Mouse (Mus musculus): Measurements from ENCODE around the gene Dhx35. TPM values are rescaled to one million over a fixed set of nuclear protein-coding genes. Genes with fewer than 3 reads are reported as not detected.
A peak's percentile ranks its signal among the peaks of the same experiment; 100 is the strongest.

Dhx35 gene
- polyA plus RNA-seq, 1 experiment from 2014 or later = 13.4 TPM

GRCm38 (mm10) chr2:158767742-158768339 lies 26.8 kb upstream of the Dhx35 start, which contains the start of gene Fam83d:
Gene Fam83d, plus strand, starts transcription at chr2:158768093.
- ATAC-seq (replicated peaks; ENCODE audit: low FRiP score, low read depth) (peak; percentile 97), DNase-seq (ENCODE audit: low spot score) (peak; percentile 99)
- under 1% methylated on average over 48 of the region's 48 CpGs for WGBS

GRCm38 (mm10) chr2:158768350-158768749 lies 26.3 kb upstream of the Dhx35 start:
- peak overlapping the region; percentile 64 for H3K4me3 ChIP-seq (replicated peaks; ENCODE audit: low read depth, low read length)
- peaks cover 36% of the 10 kb centered on the region for H3K4me1 ChIP-seq (replicated peaks; ENCODE audit: insufficient read depth, low read length)
- H3K27me3 ChIP-seq (ENCODE audit: insufficient read depth, low read length) = no peaks in the 10 kb centered on the region
- H3K4me2 ChIP-seq (ENCODE audit: low read length) = peak overlapping the region; percentile 77
- DNase-seq (ENCODE audit: low spot score) = peak; percentile 43
- H3K9me3 ChIP-seq (replicated peaks; ENCODE audit: low read length) = no peaks in the 10 kb centered on the region
- TF ChIP-seq CTCF (IDR thresholded peaks at IDR 0.05; ENCODE audit: low read depth) = no peak
- no peak overlapping the region for H3K27ac ChIP-seq
- no peaks in the 10 kb centered on the region for H3K36me3 ChIP-seq (ENCODE audit: insufficient read depth, low read length)
- no peak; the same call in 1 of the 2 replicates for ATAC-seq (replicated peaks; ENCODE audit: low FRiP score, low read depth)
- WGBS = under 1% methylated on average over 37 of the region's 37 CpGs
- peak overlapping the region; percentile 41 for H3K9ac ChIP-seq (ENCODE audit: low read depth, low read length)

More at GRCm38 (mm10) chr2:158767742-158768339, 26.8 kb upstream of the Dhx35 start, which contains the start of gene Fam83d:
- Histone ChIP-seq H3K4me3 (replicated peaks; ENCODE audit: low read depth, low read length) (peak within 1 kb of the TSS; percentile 64), H3K27me3 (ENCODE audit: insufficient read depth, low read length) (no peaks in the 10 kb centered on the region), H3K4me2 (ENCODE audit: low read length) (peak within 1 kb of the TSS; percentile 77), H3K9me3 (replicated peaks; ENCODE audit: low read length) (no peaks in the 10 kb centered on the region), H3K27ac (no peak within 1 kb of the TSS), H3K36me3 (ENCODE audit: insufficient read depth, low read length) (no peaks in the 10 kb centered on the region), H3K4me1 (replicated peaks; ENCODE audit: insufficient read depth, low read length) (peaks cover 36% of the 10 kb centered on the region), H3K9ac (ENCODE audit: low read depth, low read length) (peak within 1 kb of the TSS; percentile 41)
- peak; percentile 87 for TF ChIP-seq CTCF (IDR thresholded peaks at IDR 0.05; ENCODE audit: low read depth)

GRCm38 (mm10) chr2:158768771-158769170 lies 25.8 kb upstream of the Dhx35 start:
- Histone ChIP-seq H3K9me3 (replicated peaks; ENCODE audit: low read length) (no peaks in the 10 kb centered on the region), H3K9ac (ENCODE audit: low read depth, low read length) (no peak overlapping the region), H3K4me3 (replicated peaks; ENCODE audit: low read depth, low read length) (peak overlapping the region; percentile 64), H3K27ac (no peak overlapping the region), H3K4me2 (ENCODE audit: low read length) (peak overlapping the region; percentile 77), H3K4me1 (replicated peaks; ENCODE audit: insufficient read depth, low read length) (peaks cover 36% of the 10 kb centered on the region), H3K36me3 (ENCODE audit: insufficient read depth, low read length) (no peaks in the 10 kb centered on the region), H3K27me3 (ENCODE audit: insufficient read depth, low read length) (no peaks in the 10 kb centered on the region)
- DNase-seq (ENCODE audit: low spot score) = no peak
- no peak for ATAC-seq (replicated peaks; ENCODE audit: low FRiP score, low read depth)
- TF ChIP-seq CTCF (IDR thresholded peaks at IDR 0.05; ENCODE audit: low read depth) = no peak
- 8% methylated on average over 5 of the region's 5 CpGs for WGBS

GRCm38 (mm10) chr2:158770126-158770757 lies 24.4 kb upstream of the Dhx35 start:
- Histone ChIP-seq H3K9ac (ENCODE audit: low read depth, low read length) (peak overlapping the region; percentile 27; the same call in 1 of the 2 replicates), H3K4me2 (ENCODE audit: low read length) (peak overlapping the region; percentile 77), H3K27ac (no peak overlapping the region), H3K4me1 (replicated peaks; ENCODE audit: insufficient read depth, low read length) (peaks cover 39% of the 10 kb centered on the region), H3K27me3 (ENCODE audit: insufficient read depth, low read length) (no peaks in the 10 kb centered on the region), H3K9me3 (replicated peaks; ENCODE audit: low read length) (no peaks in the 10 kb centered on the region), H3K36me3 (ENCODE audit: insufficient read depth, low read length) (no peaks in the 10 kb centered on the region), H3K4me3 (replicated peaks; ENCODE audit: low read depth, low read length) (peak overlapping the region; percentile 64)
- WGBS = 13% methylated on average over 13 of the region's 13 CpGs
- peak; percentile 84 for DNase-seq (ENCODE audit: low spot score)
- no peak for TF ChIP-seq CTCF (IDR thresholded peaks at IDR 0.05; ENCODE audit: low read depth)
- no peak for ATAC-seq (replicated peaks; ENCODE audit: low FRiP score, low read depth)

- WGBS = 36% methylated on average over 11 of the region's 11 CpGs
- Histone ChIP-seq H3K27ac (no peak overlapping the region), H3K9me3 (replicated peaks; ENCODE audit: low read length) (no peaks in the 10 kb centered on the region), H3K4me2 (ENCODE audit: low read length) (peak overlapping the region; percentile 77), H3K9ac (ENCODE audit: low read depth, low read length) (0 out of 2 replicates have a peak overlapping the region, but pooled peaks have one; percentile 18), H3K4me3 (replicated peaks; ENCODE audit: low read depth, low read length) (no peak overlapping the region), H3K4me1 (replicated peaks; ENCODE audit: insufficient read depth, low read length) (peaks cover 39% of the 10 kb centered on the region), H3K27me3 (ENCODE audit: insufficient read depth, low read length) (no peaks in the 10 kb centered on the region), H3K36me3 (ENCODE audit: insufficient read depth, low read length) (no peaks in the 10 kb centered on the region)
- no peak for ATAC-seq (replicated peaks; ENCODE audit: low FRiP score, low read depth)
- DNase-seq (ENCODE audit: low spot score) = no peak
- no peak for TF ChIP-seq CTCF (IDR thresholded peaks at IDR 0.05; ENCODE audit: low read depth)
Measured at GRCm38 (mm10) chr2:158771066-158771763, 23.4 kb upstream of the Dhx35 start.

GRCm38 (mm10) chr2:158772808-158773207 lies 21.8 kb upstream of the Dhx35 start:
- Histone ChIP-seq H3K4me3 (replicated peaks; ENCODE audit: low read depth, low read length) (no peak overlapping the region), H3K36me3 (ENCODE audit: insufficient read depth, low read length) (no peaks in the 10 kb centered on the region), H3K27me3 (ENCODE audit: insufficient read depth, low read length) (no peaks in the 10 kb centered on the region), H3K4me1 (replicated peaks; ENCODE audit: insufficient read depth, low read length) (peaks cover 39% of the 10 kb centered on the region), H3K4me2 (ENCODE audit: low read length) (no peak overlapping the region), H3K9me3 (replicated peaks; ENCODE audit: low read length) (no peaks in the 10 kb centered on the region), H3K27ac (no peak overlapping the region), H3K9ac (ENCODE audit: low read depth, low read length) (no peak overlapping the region)
- 70% methylated on average over 13 of the region's 13 CpGs for WGBS
- DNase-seq (ENCODE audit: low spot score) (no peak), ATAC-seq (replicated peaks; ENCODE audit: low FRiP score, low read depth) (no peak)
- no peak for TF ChIP-seq CTCF (IDR thresholded peaks at IDR 0.05; ENCODE audit: low read depth)

Measured in kidney, postnatal 0 days (tissue).